Mouse (Mus musculus) liver, embryonic 12.5 days (tissue): ENCODE data around the gene Rnf5. TPM values are rescaled to one million over a fixed set of nuclear protein-coding genes. Genes with fewer than 3 reads are reported as not detected.

Experiments
- ATAC-seq: fragments of 200-750 bp; cut with Nextera tagmentation; 2 replicates; pipeline ENCODE4 v1.8.0; 2017; ENCODE audit warnings: moderate number of reproducible peaks, mild to moderate bottlenecking, moderate library complexity
- H3K27ac ChIP-seq: fragments of 300-500 bp; sonication (generic); 2 replicates; pipeline ENCODE4 v1.5.1; 2016; ENCODE audit warnings: mild to moderate bottlenecking
- H3K27me3 ChIP-seq: fragments of 300-500 bp; sonication (generic); replicated peaks from 2 replicates; pipeline ENCODE4 v1.6.1; 2016; ENCODE audit warnings: mild to moderate bottlenecking, moderate library complexity
- H3K36me3 ChIP-seq: fragments of 300-500 bp; sonication (generic); 2 replicates; pipeline ENCODE4 v1.6.1; 2016; ENCODE audit warnings: mild to moderate bottlenecking, moderate library complexity
- H3K4me1 ChIP-seq: fragments of 300-500 bp; sonication (generic); 2 replicates; pipeline ENCODE4 v1.6.1; 2016
- H3K4me2 ChIP-seq: fragments of 300-500 bp; sonication (generic); 2 replicates; pipeline ENCODE4 v1.6.1; 2016; ENCODE audit warnings: mild to moderate bottlenecking, moderate library complexity
- H3K4me3 ChIP-seq: fragments of 300-500 bp; sonication (generic); 2 replicates; pipeline ENCODE4 v1.5.1; 2016; ENCODE audit warnings: mild to moderate bottlenecking, moderate library complexity
- H3K9ac ChIP-seq: fragments of 300-500 bp; sonication (generic); 2 replicates; pipeline ENCODE4 v1.6.1; 2016; ENCODE audit warnings: mild to moderate bottlenecking, moderate library complexity
- H3K9me3 ChIP-seq: fragments of 300-500 bp; sonication (generic); replicated peaks from 2 replicates; pipeline ENCODE4 v1.6.1; 2016; ENCODE audit warnings: mild to moderate bottlenecking, moderate library complexity
- WGBS: fragments of 180-500 bp; shearing (Covaris S2); methylation state at CpG from one replicate; pipeline ENCODE4 v1.1.7; 2016; ENCODE audit not compliant: insufficient replicate concordance; 5-methylcytosine and 5-hydroxymethylcytosine counted together
- polyA plus RNA-seq: library from polyadenylated mRNA; unstranded; fragments of >200 nt; fragmentation: Nextera tagmentation; extraction: Ambion mirVana; gene quantifications from 2 replicates; pipeline ENCODE4 v1.2.1, GENCODE M21; 2016

The Rnf5 gene
- polyA plus RNA-seq, 1 experiment from 2014 or later = 94.8 TPM

DNA sequence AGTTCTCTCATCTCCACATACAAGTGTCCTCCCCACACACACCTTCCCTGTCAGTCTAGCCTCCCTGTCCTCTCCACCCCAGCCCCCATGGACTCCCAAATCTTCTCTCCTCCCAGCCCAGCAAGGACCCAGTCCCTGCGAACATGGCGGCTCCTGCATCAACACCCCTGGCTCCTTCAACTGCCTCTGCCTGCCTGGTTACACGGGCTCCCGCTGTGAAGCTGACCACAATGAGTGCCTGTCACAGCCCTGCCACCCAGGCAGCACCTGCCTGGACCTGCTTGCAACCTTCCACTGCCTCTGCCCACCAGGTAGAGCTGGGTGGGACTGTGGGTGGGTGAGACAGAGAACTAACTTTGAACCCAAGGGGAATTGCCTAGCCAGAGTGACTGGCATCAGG, 33.6 kb downstream of the Rnf5 start:
- 61% methylated on average over 4 of the region's 4 CpGs for WGBS
- Histone ChIP-seq H3K27me3 (peaks cover 44% of the 10 kb centered on the region), H3K9ac (no peak overlapping the region), H3K4me2 (no peak overlapping the region), H3K4me1 (no peaks in the 10 kb centered on the region), H3K36me3 (no peaks in the 10 kb centered on the region), H3K4me3 (no peak overlapping the region), H3K27ac (no peak overlapping the region), H3K9me3 (no peaks in the 10 kb centered on the region)
- no peak for ATAC-seq

DNA sequence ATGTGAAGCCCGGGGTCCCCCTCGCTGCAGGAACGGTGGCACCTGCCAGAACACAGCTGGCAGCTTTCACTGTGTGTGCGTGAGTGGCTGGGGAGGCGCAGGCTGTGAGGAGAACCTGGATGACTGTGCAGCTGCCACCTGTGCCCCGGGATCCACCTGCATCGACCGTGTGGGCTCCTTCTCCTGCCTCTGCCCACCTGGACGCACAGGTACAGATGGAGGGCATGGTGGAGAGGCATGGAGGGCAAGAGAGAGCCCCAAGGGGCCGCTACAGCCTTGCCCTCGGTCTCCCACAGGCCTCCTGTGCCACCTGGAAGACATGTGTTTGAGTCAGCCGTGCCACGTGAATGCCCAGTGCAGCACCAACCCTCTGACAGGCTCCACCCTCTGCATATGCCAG, 35.1 kb downstream of the Rnf5 start:
- Histone ChIP-seq H3K36me3 (no peaks in the 10 kb centered on the region), H3K4me2 (no peak overlapping the region), H3K9ac (no peak overlapping the region), H3K4me1 (peaks cover 6% of the 10 kb centered on the region; the same call in 1 of the 2 replicates), H3K27ac (no peak overlapping the region), H3K27me3 (peaks cover 40% of the 10 kb centered on the region), H3K9me3 (no peaks in the 10 kb centered on the region), H3K4me3 (no peak overlapping the region)
- WGBS = 69% methylated on average over 13 of the region's 13 CpGs
- ATAC-seq = no peak

DNA sequence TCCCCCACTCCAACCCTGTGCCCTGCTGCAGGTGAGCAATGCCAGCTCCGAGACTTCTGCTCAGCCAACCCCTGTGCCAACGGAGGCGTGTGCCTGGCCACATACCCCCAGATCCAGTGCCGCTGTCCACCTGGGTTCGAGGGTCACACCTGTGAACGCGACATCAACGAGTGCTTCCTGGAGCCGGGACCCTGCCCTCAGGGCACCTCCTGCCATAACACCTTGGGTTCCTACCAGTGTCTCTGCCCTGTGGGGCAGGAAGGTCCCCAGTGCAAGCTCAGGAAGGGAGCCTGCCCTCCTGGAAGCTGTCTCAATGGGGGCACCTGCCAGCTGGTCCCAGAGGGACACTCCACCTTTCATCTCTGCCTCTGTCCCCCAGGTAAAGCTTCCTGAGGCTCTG, 36.2 kb downstream of the Rnf5 start:
- Histone ChIP-seq H3K4me1 (peaks cover 6% of the 10 kb centered on the region), H3K36me3 (no peaks in the 10 kb centered on the region), H3K27me3 (peaks cover 39% of the 10 kb centered on the region), H3K27ac (no peak overlapping the region), H3K4me2 (no peak overlapping the region), H3K9me3 (no peaks in the 10 kb centered on the region), H3K9ac (no peak overlapping the region), H3K4me3 (no peak overlapping the region)
- 74% methylated on average over 9 of the region's 9 CpGs for WGBS
- no peak for ATAC-seq

DNA sequence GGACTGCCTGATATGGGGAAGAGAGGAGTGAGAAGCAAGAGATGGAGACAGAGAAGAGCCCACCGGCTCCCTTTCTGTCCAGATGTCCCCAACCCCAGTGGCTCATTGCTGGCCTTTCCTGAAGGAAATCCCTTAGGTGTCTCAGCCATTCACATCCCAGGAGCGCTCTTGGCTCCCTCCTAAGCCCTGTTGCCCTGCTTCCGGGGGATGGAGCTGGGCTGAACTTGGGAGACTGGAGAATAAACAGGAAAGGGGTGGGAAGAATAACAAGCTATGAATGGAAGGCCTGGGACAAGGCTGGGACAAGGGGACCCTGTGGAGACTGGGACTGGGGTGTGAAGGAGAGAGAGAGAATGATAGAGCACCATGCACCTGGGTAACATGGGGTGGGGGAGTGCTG, 38.7 kb downstream of the Rnf5 start:
- no peaks in the 10 kb centered on the region for H3K36me3 ChIP-seq
- no peak overlapping the region for H3K4me3 ChIP-seq
- H3K4me1 ChIP-seq = peaks cover 21% of the 10 kb centered on the region
- H3K9me3 ChIP-seq = no peaks in the 10 kb centered on the region
- no peak overlapping the region for H3K9ac ChIP-seq
- ATAC-seq = no peak
- 0 out of 2 replicates have a peak overlapping the region, but pooled peaks have one; percentile 31 for H3K27ac ChIP-seq
- H3K27me3 ChIP-seq = peaks cover 43% of the 10 kb centered on the region
- H3K4me2 ChIP-seq = peak overlapping the region; percentile 26; the same call in 1 of the 2 replicates
- 41% methylated on average over 3 of the region's 3 CpGs for WGBS

DNA sequence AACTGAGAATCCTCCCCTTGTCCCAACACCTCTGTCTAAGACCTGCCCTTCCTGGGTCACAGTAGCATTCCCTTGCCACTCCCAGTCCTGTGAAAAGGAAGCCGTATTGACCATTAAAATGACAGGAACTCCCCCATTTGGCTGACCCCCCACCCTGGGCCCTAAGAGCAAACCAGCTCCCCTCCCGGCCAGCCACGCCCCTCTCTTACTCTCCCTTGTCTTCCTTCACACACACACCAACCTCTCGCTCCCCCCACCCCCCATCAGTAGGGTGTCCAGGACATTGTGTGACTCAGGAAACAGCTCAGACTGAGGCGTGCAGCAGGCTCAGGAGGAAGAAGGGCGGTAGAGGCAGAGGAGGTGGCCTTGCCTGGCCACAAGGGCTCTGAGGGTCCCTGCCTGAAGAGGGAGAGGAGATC, 39.5 kb downstream of the Rnf5 start, which contains the start of gene Notch4:
TSS of gene Notch4 (plus strand) at position 266 of the 419 bp plus-strand sequence.
- Histone ChIP-seq H3K4me1 (peaks cover 24% of the 10 kb centered on the region), H3K4me2 (peak within 1 kb of the TSS; percentile 26; the same call in 1 of the 2 replicates), H3K27ac (0 out of 2 replicates have a peak within 1 kb of the TSS, but pooled peaks have one; percentile 31), H3K9me3 (no peaks in the 10 kb centered on the region), H3K4me3 (0 out of 2 replicates have a peak within 1 kb of the TSS, but pooled peaks have one; percentile 3), H3K9ac (no peak within 1 kb of the TSS), H3K27me3 (peaks cover 45% of the 10 kb centered on the region), H3K36me3 (no peaks in the 10 kb centered on the region)
- 12% methylated on average over 6 of the region's 6 CpGs for WGBS
- no peak for ATAC-seq

DNA sequence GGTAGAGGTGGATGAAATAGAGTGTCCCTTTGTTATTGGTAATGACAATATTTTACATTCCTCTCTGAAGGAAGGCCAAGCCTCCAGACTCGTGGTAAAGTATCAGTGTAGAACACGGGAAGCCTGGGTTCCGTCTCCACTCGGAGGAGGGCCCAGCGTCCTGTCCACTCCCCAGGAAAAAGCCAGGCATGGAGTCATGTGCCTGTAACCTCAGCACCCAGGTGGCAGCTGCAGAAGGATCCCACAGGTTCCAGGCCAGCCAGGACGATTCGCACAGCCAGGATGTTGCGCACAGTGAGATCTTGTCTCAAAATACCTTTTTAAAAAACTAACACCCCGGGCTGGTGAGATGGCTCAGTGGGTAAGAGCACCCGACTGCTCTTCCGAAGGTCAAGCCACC, 40.1 kb downstream of the Rnf5 start:
- Histone ChIP-seq H3K4me3 (no peak overlapping the region), H3K9ac (no peak overlapping the region), H3K4me1 (peaks cover 24% of the 10 kb centered on the region), H3K27ac (no peak overlapping the region), H3K4me2 (no peak overlapping the region), H3K27me3 (peaks cover 48% of the 10 kb centered on the region), H3K9me3 (no peaks in the 10 kb centered on the region), H3K36me3 (no peaks in the 10 kb centered on the region)
- 66% methylated on average over 11 of the region's 11 CpGs for WGBS
- ATAC-seq = no peak

DNA sequence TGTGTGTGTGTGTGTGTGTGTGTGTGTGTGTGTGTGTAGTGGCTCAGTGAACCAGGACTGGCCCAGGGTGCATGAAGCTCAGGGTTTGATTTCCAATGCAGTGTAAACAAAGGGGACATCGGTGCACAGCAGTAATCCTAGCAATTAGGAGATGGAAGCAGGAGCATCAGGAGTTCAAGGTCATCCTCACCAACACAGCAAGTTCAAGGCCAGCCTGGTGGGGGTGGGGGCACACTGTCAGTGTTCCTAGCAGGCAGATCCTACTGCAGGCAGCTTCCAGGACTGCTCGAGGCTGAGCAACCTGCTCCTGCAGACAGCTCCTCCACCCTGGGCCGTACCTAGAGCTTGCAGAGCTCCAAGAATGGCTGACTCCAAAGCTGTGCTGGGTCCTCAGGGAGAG, 40.9 kb downstream of the Rnf5 start:
- ATAC-seq = no peak
- 65% methylated on average over 3 of the region's 3 CpGs for WGBS
- Histone ChIP-seq H3K27ac (no peak overlapping the region), H3K36me3 (no peaks in the 10 kb centered on the region), H3K9me3 (no peaks in the 10 kb centered on the region), H3K27me3 (peaks cover 50% of the 10 kb centered on the region), H3K4me1 (peaks cover 24% of the 10 kb centered on the region), H3K4me3 (no peak overlapping the region), H3K4me2 (no peak overlapping the region), H3K9ac (no peak overlapping the region)

DNA sequence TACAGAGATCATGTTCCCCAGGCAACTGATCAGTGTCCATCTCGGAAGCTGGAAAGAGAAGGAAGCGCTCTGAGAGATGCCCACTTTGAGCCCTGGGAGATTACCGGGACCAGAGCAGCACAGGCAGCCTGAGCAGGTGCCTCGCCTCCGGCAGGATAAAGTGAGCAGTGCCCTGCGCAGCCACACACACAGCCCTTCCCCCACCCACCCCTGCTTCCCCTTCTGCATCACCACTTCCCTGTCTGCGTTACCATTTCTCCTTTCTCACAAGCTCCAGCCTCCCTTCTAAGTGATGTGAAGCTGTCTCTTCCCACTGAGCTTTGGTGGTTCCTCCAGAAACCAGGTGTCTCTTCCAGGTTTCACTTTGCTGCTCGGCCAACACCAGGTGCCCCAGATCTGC, 42.3 kb downstream of the Rnf5 start:
- ATAC-seq = no peak
- WGBS = 24% methylated on average over 8 of the region's 8 CpGs
- H3K4me3 ChIP-seq = no peak overlapping the region

DNA sequence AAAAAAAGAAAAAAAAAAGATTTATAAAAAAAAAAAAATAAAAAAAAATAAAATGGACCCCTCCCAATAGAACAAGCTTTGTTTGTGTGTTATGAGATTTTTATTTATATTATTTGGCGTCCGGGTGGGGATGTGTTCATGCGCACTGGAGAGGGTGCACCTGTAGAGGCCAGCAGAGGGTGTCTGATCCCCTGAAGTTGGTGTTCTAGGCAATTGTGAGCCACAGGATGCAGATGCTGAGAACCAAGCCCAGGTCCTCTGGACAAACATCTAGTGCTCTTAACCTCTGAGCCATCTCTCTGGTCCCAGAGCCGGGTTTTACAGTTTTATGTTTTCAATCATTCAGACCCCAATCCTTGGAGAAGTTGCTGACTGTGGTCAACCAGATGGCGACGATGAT, 43.1 kb downstream of the Rnf5 start:
- Histone ChIP-seq H3K36me3 (no peaks in the 10 kb centered on the region), H3K9ac (no peak overlapping the region), H3K27me3 (peaks cover 36% of the 10 kb centered on the region), H3K27ac (no peak overlapping the region), H3K4me2 (no peak overlapping the region), H3K4me3 (no peak overlapping the region), H3K4me1 (peaks cover 24% of the 10 kb centered on the region), H3K9me3 (no peaks in the 10 kb centered on the region)
- WGBS = 80% methylated on average over 6 of the region's 6 CpGs
- ATAC-seq = no peak

More for the DNA sequence above, 42.3 kb downstream of the Rnf5 start:
- Histone ChIP-seq H3K27me3 (peaks cover 43% of the 10 kb centered on the region), H3K27ac (0 out of 2 replicates have a peak overlapping the region, but pooled peaks have one; percentile 36), H3K9me3 (no peaks in the 10 kb centered on the region), H3K9ac (0 out of 2 replicates have a peak overlapping the region, but pooled peaks have one; percentile 17), H3K4me2 (peak overlapping the region; percentile 36), H3K36me3 (no peaks in the 10 kb centered on the region), H3K4me1 (peaks cover 24% of the 10 kb centered on the region)

DNA sequence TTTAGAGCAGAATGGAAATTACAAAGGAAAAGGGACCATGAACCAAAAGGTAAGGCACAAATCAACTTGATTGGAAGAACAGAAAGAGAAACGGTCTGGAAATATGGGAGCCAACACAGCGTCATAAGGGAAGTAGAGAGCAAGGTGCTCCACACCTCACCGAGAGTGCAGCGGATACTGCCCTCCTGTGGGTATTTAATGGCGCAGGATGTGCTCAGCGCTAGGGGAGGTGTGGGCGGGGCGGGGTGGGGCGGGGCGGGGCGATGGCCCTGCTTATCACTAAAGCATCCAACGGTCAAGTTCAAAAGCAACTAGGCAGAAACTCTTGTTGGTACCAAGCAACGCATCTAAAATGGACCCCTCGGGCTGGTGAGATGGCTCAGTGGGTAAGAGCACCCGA, 43.6 kb downstream of the Rnf5 start:
- Histone ChIP-seq H3K36me3 (no peaks in the 10 kb centered on the region), H3K27me3 (peaks cover 31% of the 10 kb centered on the region), H3K27ac (no peak overlapping the region), H3K4me2 (0 out of 2 replicates have a peak overlapping the region, but pooled peaks have one; percentile 4), H3K4me1 (peaks cover 24% of the 10 kb centered on the region), H3K9me3 (no peaks in the 10 kb centered on the region), H3K9ac (no peak overlapping the region), H3K4me3 (no peak overlapping the region)
- ATAC-seq = peak; percentile 59; the same call in 1 of the 2 replicates
- WGBS = 20% methylated on average over 15 of the region's 15 CpGs

DNA sequence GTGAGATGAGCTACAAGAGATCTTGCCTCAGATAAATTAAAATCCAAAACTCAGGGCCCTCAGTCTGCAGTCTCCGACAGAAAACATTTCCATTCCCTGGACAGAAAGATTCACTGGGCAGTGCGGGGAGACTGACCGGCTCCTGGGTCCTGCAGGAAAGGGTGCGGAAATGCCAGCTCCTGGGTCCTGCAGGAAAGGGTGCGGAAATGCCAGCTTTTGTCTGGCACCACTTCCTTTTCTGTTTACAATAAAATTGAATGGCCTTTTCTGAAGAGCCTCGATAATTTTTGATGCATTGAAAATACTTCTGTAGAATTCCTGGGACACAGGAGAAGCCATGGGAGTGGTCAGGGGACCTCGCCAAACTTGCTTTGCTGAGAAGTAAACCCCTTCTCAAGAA, 44.4 kb downstream of the Rnf5 start:
- H3K4me1 ChIP-seq = peaks cover 22% of the 10 kb centered on the region
- H3K9me3 ChIP-seq = no peaks in the 10 kb centered on the region
- no peak overlapping the region for H3K4me2 ChIP-seq
- H3K9ac ChIP-seq = no peak overlapping the region
- no peaks in the 10 kb centered on the region for H3K36me3 ChIP-seq
- ATAC-seq = no peak
- H3K4me3 ChIP-seq = no peak overlapping the region
- no peak overlapping the region for H3K27ac ChIP-seq
- WGBS = 74% methylated on average over 7 of the region's 7 CpGs
- H3K27me3 ChIP-seq = peaks cover 35% of the 10 kb centered on the region

DNA sequence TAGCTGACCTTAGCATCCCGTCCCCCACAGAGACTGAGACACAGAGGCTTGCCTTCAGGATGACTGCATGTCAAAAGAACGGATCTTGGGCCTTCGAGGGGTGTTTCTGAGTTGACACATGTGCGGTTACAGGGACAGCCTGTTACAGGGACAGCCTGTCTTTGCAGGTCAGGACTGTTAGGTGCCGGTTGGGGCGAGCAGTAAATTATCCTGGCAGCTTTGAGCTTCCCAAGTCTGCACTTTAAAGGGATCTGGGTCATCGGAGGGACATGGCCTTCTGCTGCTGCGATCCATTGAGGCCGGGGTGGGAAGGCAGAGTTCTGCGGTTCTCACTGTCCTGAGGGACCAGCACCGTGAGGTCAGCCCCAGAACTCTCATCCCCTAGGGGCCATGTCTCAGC, 46.1 kb downstream of the Rnf5 start:
- Histone ChIP-seq H3K4me3 (no peak overlapping the region), H3K27me3 (peaks cover 45% of the 10 kb centered on the region), H3K9ac (no peak overlapping the region), H3K4me1 (peaks cover 18% of the 10 kb centered on the region), H3K36me3 (no peaks in the 10 kb centered on the region), H3K4me2 (no peak overlapping the region), H3K9me3 (no peaks in the 10 kb centered on the region), H3K27ac (no peak overlapping the region)
- 63% methylated on average over 11 of the region's 11 CpGs for WGBS
- no peak for ATAC-seq

DNA sequence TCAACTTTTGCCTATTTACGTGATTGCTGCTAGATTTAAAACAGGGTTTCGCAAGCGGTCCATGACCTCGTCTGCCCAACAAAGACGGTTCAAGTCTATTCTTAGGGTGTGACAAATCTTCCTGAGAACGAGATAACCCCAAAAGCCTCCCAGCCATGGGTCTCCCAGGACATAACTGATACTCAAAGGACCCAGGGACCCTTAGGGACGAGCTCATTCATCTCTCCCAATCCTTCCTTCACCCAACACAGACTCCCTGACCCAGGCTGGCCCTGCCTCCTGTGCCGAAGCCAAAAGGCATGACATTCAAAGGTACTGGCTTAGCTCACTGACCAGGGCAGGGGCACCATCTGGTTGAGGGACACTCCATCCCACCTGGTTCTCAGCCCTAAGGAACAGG, 47.1 kb downstream of the Rnf5 start:
- H3K4me1 ChIP-seq = peaks cover 16% of the 10 kb centered on the region
- no peak overlapping the region for H3K27ac ChIP-seq
- WGBS = 58% methylated on average over 8 of the region's 8 CpGs
- H3K36me3 ChIP-seq = no peaks in the 10 kb centered on the region
- H3K9ac ChIP-seq = no peak overlapping the region
- ATAC-seq = no peak
- H3K4me2 ChIP-seq = no peak overlapping the region
- peaks cover 44% of the 10 kb centered on the region for H3K27me3 ChIP-seq
- no peak overlapping the region for H3K4me3 ChIP-seq
- no peaks in the 10 kb centered on the region for H3K9me3 ChIP-seq
